Mouse (Mus musculus) spleen, embryonic (tissue): Measurements from ENCODE around the gene AU022252.

Experiments
- CTCF ChIA-PET: fragments of 350-600 bp; sonication (Branson Sonifier 250); formaldehyde crosslinking; loops from one replicate; lab custom pipeline; 2022; lab: Charles Lee

AU022252 gene

DNA sequence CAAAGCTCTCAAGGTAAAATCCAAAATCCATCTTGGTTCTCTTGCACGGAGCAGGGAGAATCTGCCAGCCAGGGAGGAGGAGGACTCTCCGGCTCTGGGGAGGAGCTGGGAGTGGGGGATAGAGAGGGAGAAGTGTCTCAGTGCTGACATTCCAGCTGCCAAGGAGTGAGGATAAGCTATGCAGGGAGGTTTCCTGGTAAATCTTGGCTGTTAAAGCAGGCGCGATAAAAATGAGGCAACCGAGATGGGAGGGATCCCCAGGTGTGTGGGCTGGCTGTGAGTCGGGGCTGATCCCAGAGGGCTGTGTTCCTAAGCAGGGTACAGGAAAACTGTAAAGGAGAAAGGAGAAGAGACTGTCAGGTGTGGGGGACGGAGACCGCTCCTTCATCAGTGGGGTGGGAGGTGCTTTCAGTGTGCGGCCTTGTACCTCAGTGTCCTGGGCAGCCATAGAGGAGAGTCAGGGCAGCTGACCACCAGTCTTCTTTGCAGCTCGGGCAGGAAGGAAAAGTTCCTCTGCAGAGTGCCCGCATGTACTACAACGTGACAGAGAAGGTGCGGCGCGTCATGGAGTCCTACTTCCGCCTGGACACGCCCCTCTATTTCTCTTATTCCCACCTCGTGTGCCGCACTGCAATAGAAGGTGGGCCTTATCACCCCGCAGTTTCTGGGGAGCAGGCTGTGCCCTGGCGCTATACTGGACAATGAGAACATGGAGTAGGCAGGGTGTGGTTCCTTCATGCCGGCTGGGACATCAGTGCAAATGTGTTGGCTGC lies 12.1 kb upstream of the AU022252 start:
- CTCF ChIA-PET = no interaction called here

DNA sequence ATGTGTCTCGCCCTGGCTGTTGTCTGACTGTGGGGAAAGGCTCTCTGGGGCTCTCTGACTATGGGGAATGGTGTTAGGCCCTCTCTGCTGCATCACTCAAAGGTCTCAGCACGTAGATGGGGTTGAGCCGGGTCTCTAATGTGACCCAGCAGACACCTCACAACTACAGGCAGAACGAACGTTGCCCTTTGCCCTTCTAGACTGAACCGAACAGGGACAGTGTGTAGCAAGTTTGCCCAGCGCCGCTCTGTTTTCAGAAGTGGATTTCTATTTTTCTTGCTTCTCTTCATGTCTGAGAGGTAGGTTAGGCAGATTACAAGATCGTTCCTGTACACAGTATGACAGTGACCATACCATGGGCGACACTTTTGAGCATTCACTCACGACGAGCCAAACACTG lies 10.1 kb upstream of the AU022252 start:
- CTCF ChIA-PET = no interaction called here

DNA sequence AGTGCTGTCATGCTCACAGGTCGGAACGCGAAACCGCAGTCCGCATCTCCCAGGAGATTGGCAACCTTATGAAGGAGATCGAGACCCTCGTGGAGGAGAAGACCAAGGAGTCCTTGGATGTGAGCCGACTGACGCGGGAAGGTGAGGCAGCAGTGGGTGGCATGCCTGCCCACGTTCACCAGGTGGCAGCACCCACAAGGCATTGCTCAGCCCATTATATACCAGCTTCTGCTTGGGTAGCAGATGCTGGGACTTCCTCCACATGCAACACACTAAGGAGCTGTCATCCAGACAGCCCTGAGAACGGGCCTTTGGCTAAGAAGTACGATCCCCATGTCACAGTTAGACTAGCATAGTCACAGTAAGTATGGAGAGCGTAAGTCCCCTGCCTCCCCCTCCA lies 9.2 kb upstream of the AU022252 start:
- CTCF ChIA-PET = no interaction called here

DNA sequence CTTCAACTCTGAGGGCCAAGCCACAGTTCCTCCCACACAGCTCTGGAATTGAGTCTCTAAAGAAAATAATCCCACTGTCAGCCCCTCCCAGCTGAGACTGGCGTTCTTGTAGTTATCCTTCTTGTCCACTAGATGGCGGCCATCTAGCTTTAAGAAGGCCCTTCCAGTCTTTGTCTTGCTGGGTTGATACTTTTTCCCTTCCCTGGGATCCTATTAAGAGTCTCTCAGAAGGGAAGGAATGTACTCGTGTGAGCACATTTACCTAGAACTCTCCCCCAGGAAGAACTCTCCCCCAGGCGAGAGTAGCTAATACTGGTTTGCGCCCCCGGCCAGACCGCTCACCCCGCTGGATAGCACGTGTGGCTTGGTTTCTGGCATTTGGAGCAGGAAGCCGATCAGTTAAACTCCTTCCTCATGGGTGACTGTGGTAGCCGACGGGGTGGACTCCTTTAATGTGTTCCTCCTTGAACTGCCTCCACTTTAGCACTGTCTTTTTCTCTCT lies 6.7 kb upstream of the AU022252 start:
- CTCF ChIA-PET = interaction anchor here (0.9 to 1.1 kb wide), 2 partner anchors 22 to 100 kb away, joined by 4 to 5 read pairs; partner anchors contain the start of gene Tmem269

DNA sequence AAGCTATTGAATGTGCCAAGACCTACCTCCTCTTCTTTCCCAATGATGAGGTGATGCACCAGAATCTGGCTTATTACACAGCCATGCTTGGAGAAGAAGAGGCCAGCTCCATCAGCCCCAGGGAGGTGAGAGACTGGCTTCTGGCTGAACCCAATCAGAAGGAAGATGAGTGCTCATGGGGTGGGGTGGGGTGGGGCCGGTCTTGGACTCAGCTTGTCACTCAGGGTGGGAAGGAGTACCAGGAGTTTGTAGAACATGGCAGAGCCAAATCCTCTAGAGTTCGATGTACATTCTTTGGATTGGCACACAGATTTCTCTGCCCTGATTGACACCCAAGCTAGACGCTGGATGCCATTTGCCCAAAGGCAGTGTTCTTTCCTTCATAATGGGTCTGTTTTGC lies 6.1 kb upstream of the AU022252 start:
- CTCF ChIA-PET = interaction anchor here (0.9 to 1.1 kb wide), 2 partner anchors 21 to 101 kb away, joined by 4 to 5 read pairs; partner anchors contain the start of gene Tmem269

DNA sequence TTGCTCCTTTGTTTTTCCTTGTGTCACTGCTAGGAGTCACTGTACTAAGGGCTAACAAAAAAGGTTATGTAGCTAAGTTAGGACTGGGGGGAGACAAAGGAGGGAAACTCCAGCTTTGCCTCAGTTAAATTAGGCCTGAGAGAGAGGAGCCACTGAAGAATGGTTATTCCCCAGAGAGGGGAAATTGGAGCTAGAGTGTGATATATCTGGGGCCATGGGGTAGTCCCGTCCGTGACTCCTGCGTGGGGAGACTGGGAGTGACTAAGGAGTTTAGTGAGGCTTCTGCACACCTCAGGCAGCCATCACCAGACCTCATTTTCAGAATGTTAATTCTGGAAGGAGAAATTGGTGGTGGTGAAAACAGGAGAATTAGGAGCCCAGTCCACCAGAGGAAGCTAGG lies 1.8 kb upstream of the AU022252 start:
- CTCF ChIA-PET = no interaction called here

DNA sequence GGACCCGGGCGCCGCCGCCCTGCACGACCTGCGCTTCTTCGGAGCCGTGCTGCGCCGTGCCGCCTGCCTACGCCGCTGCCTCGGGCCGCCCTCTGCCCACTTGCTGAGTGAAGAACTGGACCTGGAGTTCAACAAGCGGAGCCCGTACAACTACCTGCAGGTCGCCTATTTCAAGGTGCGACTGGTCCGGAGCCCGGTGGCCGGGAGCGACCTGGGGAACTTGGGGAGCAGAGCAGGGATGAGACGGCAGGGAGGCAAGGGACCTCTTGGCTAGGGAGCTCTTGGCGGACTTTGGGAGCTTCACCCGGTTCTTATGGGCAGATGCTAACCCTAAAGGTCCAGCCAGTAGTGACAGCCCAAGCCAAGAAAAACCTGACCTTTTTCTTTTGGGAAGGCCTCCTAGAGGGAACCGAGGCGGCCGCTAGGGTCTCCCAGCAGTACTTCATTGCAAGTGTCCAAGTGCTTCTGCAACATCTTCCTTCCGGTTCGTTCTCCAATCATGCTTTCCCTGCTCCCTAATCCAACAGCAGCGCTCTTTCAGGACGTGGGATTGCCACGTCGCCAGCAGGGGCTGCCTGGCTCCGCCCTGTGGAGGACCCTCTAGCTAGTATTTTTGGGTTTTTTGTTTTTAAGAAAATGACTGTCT lies 867 bp upstream of the AU022252 start:
- CTCF ChIA-PET = no interaction called here

DNA sequence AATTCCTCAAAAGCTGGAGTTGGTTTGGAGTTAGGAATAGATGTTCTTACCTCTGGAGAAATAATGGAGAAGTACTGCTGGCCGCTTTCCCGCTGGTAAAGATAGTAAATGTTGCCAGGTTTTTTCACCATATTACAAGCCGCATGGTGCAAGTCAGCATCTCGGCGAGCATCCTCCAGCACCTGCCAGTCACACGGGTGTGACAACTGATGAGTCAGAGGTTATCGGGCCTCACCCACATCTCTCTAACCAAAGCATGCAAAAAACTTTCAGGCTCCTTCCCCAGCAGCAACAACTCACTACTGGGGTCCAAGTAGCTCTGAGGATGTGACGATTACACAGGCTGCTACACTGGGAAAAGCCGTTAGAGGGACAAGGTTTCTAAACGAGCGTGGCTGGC lies 5.8 kb downstream of the AU022252 start:
- CTCF ChIA-PET = no interaction called here

DNA sequence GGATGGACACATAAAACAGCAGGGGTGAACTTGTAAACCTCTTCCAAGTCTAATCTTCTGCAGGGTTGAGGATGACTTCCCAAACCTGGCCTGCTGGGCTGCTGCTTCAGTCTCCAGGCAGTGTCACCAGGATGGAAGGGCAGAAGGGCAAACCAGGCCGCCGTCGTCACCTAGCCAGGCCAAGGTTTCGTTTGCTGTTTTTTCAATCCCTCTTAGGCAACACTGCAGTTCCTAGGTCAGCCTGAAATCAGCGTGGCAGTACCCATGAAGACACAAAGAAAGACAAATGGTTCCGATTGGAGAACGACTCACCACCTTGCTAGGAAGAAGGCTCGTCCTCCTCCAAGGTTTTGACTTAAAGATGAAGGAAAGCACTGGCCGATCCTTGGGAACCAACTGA lies 6.8 kb downstream of the AU022252 start:
- CTCF ChIA-PET = no interaction called here

DNA sequence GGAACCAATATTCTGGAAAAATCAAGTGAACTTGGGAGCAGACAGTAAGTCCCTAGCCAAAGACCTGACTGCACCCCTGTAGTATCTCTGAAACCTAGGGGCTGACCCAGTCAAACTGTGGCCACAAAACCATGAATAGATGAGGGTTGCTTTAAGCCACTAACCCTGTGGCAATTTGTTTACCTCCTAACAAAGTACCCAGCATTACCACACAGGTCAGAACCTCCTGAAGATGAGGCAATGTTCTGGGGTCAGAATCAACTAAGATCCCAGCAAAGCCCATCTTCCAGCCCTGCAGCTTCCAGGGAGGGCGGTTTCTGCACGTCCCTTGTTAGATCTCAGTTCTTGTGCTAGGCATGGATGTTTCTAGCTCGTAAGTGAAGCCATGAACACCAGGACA lies 8.0 kb downstream of the AU022252 start:
- CTCF ChIA-PET = no interaction called here

DNA sequence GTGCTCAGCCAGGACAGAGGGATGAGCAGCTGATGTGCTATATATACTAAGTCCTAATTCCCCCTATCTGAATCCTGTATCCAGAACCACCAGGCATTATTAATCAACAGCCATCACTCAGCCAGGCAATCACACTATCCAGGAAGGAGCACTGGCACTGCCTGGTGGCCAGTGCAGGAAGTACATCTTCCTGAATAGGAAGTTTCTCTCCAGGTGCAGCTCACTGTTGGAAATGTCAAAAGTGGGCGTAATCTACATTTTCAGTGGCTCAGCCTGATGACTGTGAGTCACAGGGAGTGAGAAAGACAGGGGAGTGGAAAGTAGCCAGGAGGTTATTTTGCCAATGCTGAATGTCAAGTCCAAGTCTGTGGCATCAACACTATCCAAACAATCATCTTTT lies 8.8 kb downstream of the AU022252 start:
- CTCF ChIA-PET = interaction anchor here (0.7 kb wide), 3 partner anchors 9 to 122 kb away, joined by 3 to 20 read pairs (median 4); partner anchors contain the start of genes AU022252 and P3h1

DNA sequence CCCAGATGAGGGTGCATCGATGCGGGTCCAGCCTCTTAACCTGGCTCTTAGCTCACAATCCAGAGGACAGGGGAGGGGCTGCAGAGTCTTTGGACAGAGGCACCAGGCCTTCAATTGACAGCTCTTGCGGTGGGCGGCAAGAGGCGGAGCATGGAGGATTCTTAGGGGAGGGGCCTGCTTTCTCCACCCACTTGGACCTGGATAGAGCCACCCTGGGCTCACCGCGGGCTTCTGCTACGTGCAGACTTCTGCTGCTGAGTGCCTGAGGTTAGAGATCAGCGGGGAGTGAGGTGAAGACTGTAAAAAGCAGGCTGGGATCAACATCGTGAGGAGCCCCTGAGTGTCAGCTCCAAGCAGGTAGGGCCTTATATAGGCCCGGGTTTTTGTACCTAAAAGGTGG lies 14.3 kb downstream of the AU022252 start, which contains the start of gene Tmem269:
Gene Tmem269 (minus strand): TSS at position 49 of the 400 bp plus-strand sequence.
- CTCF ChIA-PET = interaction anchor here (0.8 kb wide), 1 partner anchor 20 kb away, joined by 5 read pairs; no protein-coding TSS in a partner anchor

DNA sequence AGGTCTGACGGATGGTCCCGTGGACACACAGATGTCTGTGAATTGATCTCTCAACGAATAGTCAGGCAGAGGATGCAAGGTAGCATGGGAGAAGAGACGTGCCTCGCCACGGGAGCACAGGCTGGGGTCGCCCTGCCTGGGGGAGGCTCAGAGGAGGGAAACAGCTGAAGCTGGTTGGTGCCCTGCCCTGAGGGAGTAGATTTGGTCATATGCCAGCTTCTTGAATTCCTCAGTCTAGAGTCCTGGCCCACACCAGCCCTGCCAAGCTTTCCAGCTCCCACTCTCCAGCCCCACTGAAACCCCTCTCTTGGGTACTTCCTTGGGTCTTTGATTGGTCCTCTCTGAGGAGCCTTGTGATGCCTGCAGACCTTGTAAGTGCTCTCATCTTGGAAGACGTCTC lies 15.8 kb downstream of the AU022252 start:
- CTCF ChIA-PET = no interaction called here

DNA sequence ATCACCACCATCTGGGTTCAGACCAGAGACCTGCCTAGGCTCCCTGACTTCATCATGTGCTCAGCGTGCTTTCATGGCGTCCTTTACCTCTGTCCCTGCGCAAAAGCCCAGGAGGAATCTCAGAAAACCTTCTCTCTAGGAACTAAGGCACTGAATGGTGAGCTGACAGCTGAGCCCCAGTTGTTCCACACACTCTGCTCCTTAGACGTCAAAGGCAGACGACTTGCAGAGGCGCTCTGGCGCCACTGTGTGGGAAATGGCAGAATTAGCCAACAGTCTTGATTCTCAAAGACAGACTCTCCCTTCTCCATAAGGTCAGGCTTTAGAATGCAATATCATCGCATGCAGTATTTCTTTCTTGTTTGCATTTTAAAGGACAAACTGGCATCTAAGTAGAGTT lies 27.8 kb downstream of the AU022252 start:
- CTCF ChIA-PET = no interaction called here

DNA sequence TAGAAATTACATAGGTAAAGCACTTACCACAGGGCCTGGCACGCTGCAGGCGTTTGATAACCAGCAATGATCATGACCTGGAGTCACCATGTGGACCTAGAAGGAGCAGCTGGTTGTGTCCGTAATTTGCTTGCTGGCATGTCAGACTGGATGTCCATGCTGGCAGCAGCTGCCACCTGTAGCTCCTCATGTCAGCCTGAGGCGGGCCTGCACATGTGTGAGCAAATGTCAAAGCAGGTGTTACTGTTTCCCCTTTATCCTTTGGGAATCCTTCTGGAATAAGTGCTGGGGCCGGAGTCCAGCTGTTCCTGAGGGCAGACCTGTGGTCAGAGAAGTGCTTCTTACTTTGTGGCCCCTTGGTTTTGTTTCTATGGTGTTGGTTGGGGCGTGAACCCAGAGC lies 34.4 kb downstream of the AU022252 start:
- CTCF ChIA-PET = interaction anchor here (0.8 kb wide), 1 partner anchor 194 kb away, joined by 11 read pairs; no protein-coding TSS in a partner anchor

DNA sequence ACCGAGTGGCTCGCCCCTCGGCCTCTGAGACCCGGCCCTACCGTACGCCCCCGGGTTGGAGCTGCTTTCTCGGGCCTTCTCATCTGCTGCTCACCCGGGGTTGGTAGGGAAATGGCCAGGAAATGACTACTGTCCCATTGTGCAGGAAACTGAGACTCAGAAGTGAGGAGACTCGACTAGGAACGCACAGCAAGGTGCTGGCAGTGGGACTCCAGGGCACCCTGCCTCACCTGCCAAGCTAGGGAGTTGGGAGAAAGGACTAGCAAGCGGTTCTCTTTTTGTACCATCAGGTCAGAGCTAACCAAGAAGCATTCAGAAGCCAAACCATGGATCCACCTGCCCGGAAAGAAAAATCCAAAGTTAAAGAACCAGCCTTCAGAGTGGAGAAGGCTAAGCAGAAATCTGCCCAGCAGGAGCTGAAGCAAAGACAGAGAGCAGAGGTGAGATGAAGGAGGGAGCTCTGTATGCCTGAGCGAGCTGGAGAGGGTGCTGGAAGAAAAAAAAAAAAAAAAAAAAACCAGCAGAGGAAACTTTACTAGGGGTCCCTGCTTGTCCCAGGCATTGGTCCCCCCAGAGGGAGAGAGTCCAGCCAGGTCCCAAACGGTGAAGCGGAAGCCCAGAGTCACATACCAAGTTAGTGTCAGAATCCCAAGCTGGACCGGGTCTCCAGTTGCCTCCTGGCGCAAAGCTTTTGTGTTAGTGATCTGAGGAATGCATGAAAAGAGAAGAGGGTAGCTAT lies 36.8 kb downstream of the AU022252 start:
- CTCF ChIA-PET = interaction anchor here (0.5 to 0.9 kb wide), 4 partner anchors 136 to 773 kb away, joined by 3 to 5 read pairs (median 4); no protein-coding TSS in a partner anchor

DNA sequence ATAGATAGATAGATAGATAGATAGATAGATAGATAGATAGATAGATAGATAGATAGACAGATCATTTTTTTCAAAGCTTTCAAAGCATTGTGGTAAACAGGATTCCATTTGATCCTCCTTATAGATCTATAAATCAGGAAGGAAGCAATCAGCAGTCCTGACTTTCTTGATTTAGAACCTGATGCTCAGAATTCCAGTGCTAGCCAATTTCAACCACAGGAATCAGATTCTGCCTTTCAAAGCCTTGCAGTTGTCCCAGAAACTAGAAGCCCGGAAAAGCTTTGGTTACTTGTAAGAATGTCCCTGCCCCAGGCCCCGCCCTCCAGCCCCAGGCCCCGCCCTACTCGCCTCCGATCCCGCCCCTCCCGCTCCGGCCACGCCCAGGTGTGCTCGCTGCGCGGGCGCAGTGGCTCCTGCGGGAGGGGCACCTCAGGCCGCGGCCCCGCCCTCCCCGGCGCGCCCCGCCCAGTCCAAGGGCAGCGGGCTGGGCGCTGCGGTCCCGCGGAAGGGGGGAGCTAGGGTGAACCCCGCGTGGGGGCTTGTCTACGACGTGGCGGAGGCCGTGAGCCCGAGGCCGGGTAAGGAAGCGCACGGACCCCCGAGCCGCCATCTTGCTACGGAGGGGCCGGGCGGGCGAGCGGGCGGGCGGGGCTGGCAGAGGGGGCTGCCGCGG lies 37.5 kb downstream of the AU022252 start, which contains the start of gene Svbp:
Gene Svbp (plus strand): TSS at position 398 of the 673 bp plus-strand sequence.
- CTCF ChIA-PET = interaction anchor here (0.5 to 0.9 kb wide), 5 partner anchors 130 to 1631 kb away, joined by 3 to 6 read pairs (median 4); no protein-coding TSS in a partner anchor

DNA sequence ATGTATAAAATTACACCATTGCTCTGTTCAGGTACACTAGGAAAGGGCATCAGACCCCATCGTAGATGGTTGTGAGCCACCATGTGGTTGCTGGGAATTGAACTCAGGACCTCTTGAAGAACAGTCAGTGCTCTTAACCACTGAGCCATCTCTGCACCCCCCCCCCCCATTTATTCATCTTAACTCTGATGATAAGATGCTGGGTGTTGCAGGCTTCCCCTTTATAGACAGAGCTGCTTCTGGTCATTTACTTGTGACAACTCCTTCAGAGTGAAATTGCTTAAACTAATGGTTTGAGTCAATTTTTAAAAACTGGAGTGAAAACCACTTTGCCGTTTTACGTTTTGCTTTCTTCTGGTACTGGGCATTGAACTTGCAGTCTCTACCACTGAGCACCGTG lies 39.8 kb downstream of the AU022252 start:
- CTCF ChIA-PET = interaction anchor here (0.7 to 1.2 kb wide), 4 partner anchors 8 to 53 kb away, joined by 3 to 8 read pairs (median 4); no protein-coding TSS in a partner anchor

DNA sequence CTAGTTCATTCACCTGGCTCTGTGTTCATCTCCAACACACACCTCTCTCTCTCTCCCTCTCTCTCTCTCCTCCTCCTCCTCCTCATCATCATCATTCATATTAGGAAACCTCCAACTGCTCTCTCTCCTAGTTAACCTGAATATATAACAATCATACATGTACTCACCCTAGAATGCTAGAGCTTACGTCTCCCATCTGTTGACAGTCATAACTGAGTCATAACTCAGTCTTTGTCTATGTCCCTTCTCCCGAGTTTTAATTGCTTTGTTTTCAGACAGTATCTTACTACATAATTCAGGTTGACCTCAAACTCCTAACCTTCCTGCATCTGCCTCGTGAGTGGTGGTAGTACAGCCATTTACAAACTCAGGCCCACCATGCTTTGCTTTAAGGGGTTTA lies 41.2 kb downstream of the AU022252 start:
- CTCF ChIA-PET = interaction anchor here (0.7 kb wide), 1 partner anchor 60 kb away, joined by 3 read pairs; no protein-coding TSS in a partner anchor

DNA sequence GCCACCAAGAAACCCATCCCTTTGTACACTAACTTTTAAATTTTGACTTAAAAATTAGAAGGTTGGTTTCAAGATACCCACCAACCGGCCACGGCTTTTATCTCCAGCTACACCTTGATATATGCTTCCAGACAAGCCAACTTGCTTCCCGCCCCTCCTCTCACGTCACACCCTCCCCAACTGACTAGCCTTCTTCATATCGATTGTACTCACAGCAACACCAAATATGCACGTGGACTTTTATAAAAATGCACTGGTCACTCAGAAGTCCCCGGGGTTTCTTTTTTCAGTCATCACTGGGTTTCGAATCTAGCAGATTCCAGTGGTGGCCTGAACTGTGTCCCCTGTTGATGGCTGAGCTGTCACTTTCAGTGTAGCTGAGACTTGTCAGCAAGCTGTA lies 41.9 kb downstream of the AU022252 start:
- CTCF ChIA-PET = interaction anchor here (0.7 kb wide), 1 partner anchor 60 kb away, joined by 3 read pairs; no protein-coding TSS in a partner anchor
